Mouse (Mus musculus): ENCODE measurements around the gene Zfp72.

Zfp72 gene

GRCm38 (mm10) chr13:74390371-74390990 is at the start of gene Zfp72:
Zfp72 (minus strand) TSS chr13:74390836.
- DNase-seq, result peak; percentile 70

GRCm38 (mm10) chr13:74439895-74440294 is 49.3 kb upstream of the Zfp72 start:
- no peak for DNase-seq

GRCm38 (mm10) chr13:74399298-74399839 is 8.7 kb upstream of the Zfp72 start, which contains the start of gene Ftl1-ps1:
Ftl1-ps1 (plus strand) TSS chr13:74399694.
- no peak for DNase-seq

- DNase-seq, result no peak
Measured at GRCm38 (mm10) chr13:74391156-74391555, 520 bp upstream of the Zfp72 start.

GRCm38 (mm10) chr13:74389730-74390129 is 906 bp downstream of the Zfp72 start:
- DNase-seq, result no peak

GRCm38 (mm10) chr13:74382289-74382688 is 8.3 kb downstream of the Zfp72 start:
- DNase-seq, result no peak

- no peak for DNase-seq
Measured at GRCm38 (mm10) chr13:74381533-74382276, 8.9 kb downstream of the Zfp72 start.

GRCm38 (mm10) chr13:74363859-74364235 is 26.8 kb downstream of the Zfp72 start, which contains the start of gene Lrrc14b:
Lrrc14b (minus strand) TSS chr13:74364005.
- no peak for DNase-seq

- DNase-seq, result no peak
Measured at GRCm38 (mm10) chr13:74363176-74363858, 27.3 kb downstream of the Zfp72 start.

- no peak for DNase-seq
Measured at GRCm38 (mm10) chr13:74362218-74362617, 28.4 kb downstream of the Zfp72 start.

- DNase-seq, result no peak
Measured at GRCm38 (mm10) chr13:74356491-74356890, 34.1 kb downstream of the Zfp72 start.

- DNase-seq, result no peak
Measured at GRCm38 (mm10) chr13:74350435-74350906, 40.2 kb downstream of the Zfp72 start.

GRCm38 (mm10) chr13:74349566-74350434 is 40.8 kb downstream of the Zfp72 start, which contains the start of the genes Sdha and Ccdc127:
Sdha (minus strand) TSS chr13:74350280.
Ccdc127 (plus strand) TSS chr13:74350309.
- peak; percentile 98 for DNase-seq

- no peak for DNase-seq
Measured at GRCm38 (mm10) chr13:74341036-74341435, 49.6 kb downstream of the Zfp72 start.

GRCm38 (mm10) chr13:74329321-74329720 is 61.3 kb downstream of the Zfp72 start:
- DNase-seq, result no peak

Measured in right cerebral cortex, postnatal 14 days (tissue).